Mouse (Mus musculus) heart, adult 2 months (tissue): Measurements from ENCODE around the gene Zfhx3. TPM values are rescaled to one million over a fixed set of nuclear protein-coding genes. Genes with fewer than 3 reads are reported as not detected.

Experiments used
- DNase-seq, 2 experiments: peaks; one replicate each; pipeline ENCODE4 v3.0.0; 2021
- H3K27ac ChIP-seq: fragments of 200-600 bp; 2 replicates; pipeline ENCODE4 v1.8.1; 2022
- H3K27me3 ChIP-seq: fragments of 200-500 bp; 2 replicates; pipeline ENCODE4 v1.6.1; 2012; ENCODE audit warnings: mild to moderate bottlenecking, low read length, inconsistent platforms, mixed read lengths; ENCODE audit not compliant: control insufficient read depth, insufficient read depth
- H3K36me3 ChIP-seq: fragments of 200-500 bp; 2 replicates; pipeline ENCODE4 v1.6.1; 2012; ENCODE audit warnings: low read length, inconsistent platforms; ENCODE audit not compliant: control insufficient read depth, insufficient read depth
- H3K4me1 ChIP-seq: fragments of 200-500 bp; 2 replicates; pipeline ENCODE4 v1.6.1; 2011; ENCODE audit warnings: low read length; ENCODE audit not compliant: control insufficient read depth, insufficient read depth
- H3K4me3 ChIP-seq: fragments of 200-600 bp; 2 replicates; pipeline ENCODE4 v1.8.1; 2022
- H3K79me2 ChIP-seq: fragments of 200-500 bp; replicated peaks from 2 replicates; pipeline ENCODE4 v1.6.1; 2012; ENCODE audit warnings: mild to moderate bottlenecking, inconsistent platforms, low read length, moderate library complexity, mixed read lengths; ENCODE audit not compliant: control insufficient read depth, insufficient read depth
- H3K9ac ChIP-seq: fragments of 200-500 bp; 2 replicates; pipeline ENCODE4 v1.6.1; 2012; ENCODE audit warnings: low read depth, mild to moderate bottlenecking, control low read depth, inconsistent platforms, low read length, mixed read lengths
- CTCF ChIP-seq: fragments of 200-600 bp; IDR thresholded peaks from 2 replicates; pipeline ENCODE4 v1.8.1; 2022; ENCODE audit warnings: antibody characterized with exemption, mild to moderate bottlenecking, moderate library complexity
- EP300 ChIP-seq: fragments of 200-500 bp; IDR thresholded peaks from 2 replicates; pipeline ENCODE4 v1.6.1; 2011; ENCODE audit warnings: low read depth, low read length, control low read depth; ENCODE audit not compliant: insufficient read depth
- POLR2A ChIP-seq: fragments of 200-500 bp; IDR thresholded peaks from 2 replicates; pipeline ENCODE4 v1.6.1; 2011; ENCODE audit warnings: mild to moderate bottlenecking, low read depth, low read length, control low read depth; ENCODE audit not compliant: insufficient read depth
- WGBS: fragments of 180-500 bp; shearing (Covaris S2); methylation state at CpG from one replicate; pipeline ENCODE4 v1.1.7; 2018; 5-methylcytosine and 5-hydroxymethylcytosine counted together
- intact Hi-C: fragments of 180-260 bp; cut with DNase I; formaldehyde crosslinking; loops from one replicate; pipeline ENCODE4 v1.15.1; 2025
- polyA plus RNA-seq: library from polyadenylated mRNA; depleted of rRNA; stranded (reverse); fragments of >200 nt; gene quantifications from 2 replicates; pipeline ENCODE4 v1.2.3, GENCODE M21; 2012
- total RNA-seq, 2 experiments: library from RNA; stranded (reverse); gene quantifications; 2 replicates each; pipeline ENCODE4 v1.2.3; 2021

Gene Zfhx3
- total and polyA plus RNA-seq, 3 experiments = 1.8 to 8.3 (median 6.9) TPM

- Histone ChIP-seq H3K36me3 (no peaks in the 10 kb centered on the region), H3K4me3 (no peak overlapping the region), H3K27me3 (no peaks in the 10 kb centered on the region), H3K79me2 (no peaks in the 10 kb centered on the region), H3K9ac (no peak overlapping the region), H3K27ac (no peak overlapping the region), H3K4me1 (no peaks in the 10 kb centered on the region)
- WGBS = 68% methylated on average over 8 of the region's 8 CpGs
- no peak for TF ChIP-seq EP300
- TF ChIP-seq POLR2A = no peak
- no peak for TF ChIP-seq CTCF
- intact Hi-C loops = no loop called here
- DNase-seq = no peak
Measured at GRCm38 (mm10) chr8:108363856-108364255, 421.4 kb downstream of the Zfhx3 start.

GRCm38 (mm10) chr8:108369081-108369480 is 426.6 kb downstream of the Zfhx3 start:
- Histone ChIP-seq H3K9ac (no peak overlapping the region), H3K4me1 (no peaks in the 10 kb centered on the region; the same call in 1 of the 2 replicates), H3K79me2 (no peaks in the 10 kb centered on the region), H3K27ac (no peak overlapping the region), H3K27me3 (no peaks in the 10 kb centered on the region), H3K36me3 (peaks cover 2% of the 10 kb centered on the region; the same call in 1 of the 2 replicates), H3K4me3 (no peak overlapping the region)
- peak in 1 of 2 experiments; percentile 41 for DNase-seq
- 13% methylated on average over 6 of the region's 6 CpGs for WGBS
- intact Hi-C loops = no loop called here
- no peak for TF ChIP-seq POLR2A

GRCm38 (mm10) chr8:108370731-108371130 is 428.3 kb downstream of the Zfhx3 start:
- no peaks in the 10 kb centered on the region for H3K79me2 ChIP-seq
- DNase-seq = no peak
- no peak overlapping the region for H3K4me3 ChIP-seq
- H3K9ac ChIP-seq = no peak overlapping the region
- TF ChIP-seq POLR2A (no peak), CTCF (no peak), EP300 (no peak)
- no peaks in the 10 kb centered on the region; the same call in 1 of the 2 replicates for H3K4me1 ChIP-seq
- peaks cover 2% of the 10 kb centered on the region; the same call in 1 of the 2 replicates for H3K36me3 ChIP-seq
- intact Hi-C loops = no loop called here
- H3K27me3 ChIP-seq = no peaks in the 10 kb centered on the region
- H3K27ac ChIP-seq = no peak overlapping the region
- whole genome bisulfite sequencing = 90% methylated on average over 6 of the region's 6 CpGs

- intact Hi-C loops = no loop called here
Measured at GRCm38 (mm10) chr8:108373046-108373445, 430.6 kb downstream of the Zfhx3 start.

DNA sequence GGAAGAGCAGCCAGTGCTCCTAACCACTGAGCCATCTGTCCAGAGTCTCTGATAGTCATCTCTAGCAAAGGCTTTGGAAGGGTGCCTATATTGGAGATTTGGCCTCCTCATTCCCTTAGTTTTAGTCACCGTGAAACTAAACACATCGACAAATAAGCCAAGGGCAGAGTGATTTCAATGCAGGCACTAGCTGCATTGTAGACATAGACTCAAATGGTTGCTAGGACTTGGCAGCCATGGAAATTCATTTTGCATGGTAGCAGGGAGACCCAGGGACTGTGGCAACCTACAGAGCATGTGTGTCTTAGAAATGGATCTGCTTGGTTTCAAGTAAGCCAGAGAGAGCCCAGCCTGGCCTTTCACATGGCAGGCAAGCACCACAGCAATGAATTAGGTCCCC is 435.6 kb downstream of the Zfhx3 start:
- no peaks in the 10 kb centered on the region for H3K36me3 ChIP-seq
- H3K79me2 ChIP-seq = no peaks in the 10 kb centered on the region
- 91% methylated on average over 2 of the region's 2 CpGs for WGBS
- no peak overlapping the region for H3K9ac ChIP-seq
- DNase-seq = no peak
- H3K27me3 ChIP-seq = no peaks in the 10 kb centered on the region
- H3K27ac ChIP-seq = no peak overlapping the region
- intact Hi-C loops = no loop called here
- H3K4me3 ChIP-seq = no peak overlapping the region
- no peaks in the 10 kb centered on the region for H3K4me1 ChIP-seq
- TF ChIP-seq EP300 (no peak), CTCF (no peak), POLR2A (no peak)

More at GRCm38 (mm10) chr8:108373046-108373445, 430.6 kb downstream of the Zfhx3 start:
- no peaks in the 10 kb centered on the region for H3K79me2 ChIP-seq
- TF ChIP-seq POLR2A = no peak
- no peak for TF ChIP-seq CTCF
- no peak for TF ChIP-seq EP300
- H3K27ac ChIP-seq = no peak overlapping the region
- no peak for DNase-seq
- no peak overlapping the region for H3K4me3 ChIP-seq
- H3K27me3 ChIP-seq = no peaks in the 10 kb centered on the region
- no peak overlapping the region for H3K9ac ChIP-seq
- 62% methylated on average over 7 of the region's 7 CpGs for WGBS
- H3K4me1 ChIP-seq = no peaks in the 10 kb centered on the region; the same call in 1 of the 2 replicates
- peaks cover 2% of the 10 kb centered on the region; the same call in 1 of the 2 replicates for H3K36me3 ChIP-seq

DNA sequence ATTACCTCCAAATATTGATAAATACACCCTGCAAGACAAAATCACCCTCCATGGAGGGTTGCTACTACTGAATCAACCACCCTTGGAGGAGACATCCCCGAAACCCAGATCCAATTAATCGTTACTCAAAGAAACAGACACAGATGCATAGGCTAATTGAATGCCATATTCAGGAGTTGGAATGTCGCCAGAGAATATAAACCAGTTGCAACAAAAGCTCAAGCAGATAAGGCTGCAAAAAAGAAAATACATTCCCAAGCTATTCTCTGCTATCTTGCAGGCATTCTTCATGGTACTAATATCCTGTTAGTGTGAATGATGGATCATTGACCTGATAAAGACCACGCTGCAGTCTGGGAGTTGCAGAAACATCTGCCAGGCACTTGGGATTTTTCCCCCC is 440.7 kb downstream of the Zfhx3 start:
- TF ChIP-seq CTCF (no peak), EP300 (no peak), POLR2A (no peak)
- no peaks in the 10 kb centered on the region for H3K4me1 ChIP-seq
- no peaks in the 10 kb centered on the region for H3K36me3 ChIP-seq
- no peaks in the 10 kb centered on the region for H3K79me2 ChIP-seq
- no peak overlapping the region for H3K9ac ChIP-seq
- no peak overlapping the region for H3K27ac ChIP-seq
- no peaks in the 10 kb centered on the region for H3K27me3 ChIP-seq
- 48% methylated on average over 4 of the region's 4 CpGs for WGBS
- no peak overlapping the region for H3K4me3 ChIP-seq
- no peak for DNase-seq
- intact Hi-C loops = no loop called here
